Comparison of ENCODE assay signal across 8 mouse cellular contexts in the genomic region with DNA sequence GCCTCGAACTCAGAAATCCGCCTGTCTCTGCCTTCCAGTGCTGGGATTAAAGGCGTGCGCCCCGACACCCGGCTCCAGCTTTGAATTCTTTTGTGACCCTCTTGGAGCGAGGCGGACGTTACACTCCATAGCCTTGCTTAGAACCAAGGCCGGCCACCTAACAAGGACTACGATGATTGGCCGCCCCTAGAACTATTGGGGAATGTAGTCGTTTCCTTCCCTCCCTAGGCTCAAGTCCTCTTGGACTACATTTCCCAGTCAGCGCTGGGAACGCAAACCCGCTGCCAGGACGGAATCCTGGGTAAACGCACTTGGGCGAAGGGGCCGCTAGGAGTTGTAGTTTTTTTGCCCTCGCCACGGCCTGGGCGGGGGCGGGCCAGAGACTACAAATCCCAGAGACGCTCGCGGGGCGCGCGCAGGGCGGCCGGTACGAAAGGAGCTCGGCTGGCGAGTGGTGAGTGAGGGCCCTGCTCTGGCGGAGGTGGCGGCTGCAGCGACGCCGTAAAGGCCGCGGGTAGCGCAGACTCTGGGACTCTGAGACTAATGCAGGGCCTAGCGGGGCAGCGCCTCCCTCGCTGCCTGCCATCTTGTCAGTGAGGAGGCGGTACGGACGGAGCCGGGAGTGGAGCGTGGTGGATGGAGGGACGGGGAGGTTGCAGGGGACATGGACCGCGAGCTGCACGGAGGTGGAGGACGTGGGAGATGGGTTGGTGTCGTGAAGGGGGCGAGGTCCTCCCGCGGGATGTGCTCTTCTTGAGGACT. TPM values are rescaled to one million over a fixed set of nuclear protein-coding genes. Genes with fewer than 3 reads are reported as not detected.
A peak's percentile ranks its signal among the peaks of the same experiment; 100 is the strongest.
DNase-seq lines count a peak whose midpoint lies in the region; ATAC-seq lines count a peak whose summit lies in the region.

Gene 9430015G10Rik (plus strand): TSS at position 413 of the 762 bp plus-strand sequence.

- H3K9me3 ChIP-seq in hindbrain, embryonic 12.5 days (replicated peaks), result no peaks in the 10 kb centered on the region

- no peaks in the 10 kb centered on the region for H3K36me3 ChIP-seq in hindbrain, embryonic 12.5 days

- H3K9ac ChIP-seq in hindbrain, embryonic 12.5 days, result peak within 1 kb of the TSS; percentile 78

- no peaks in the 10 kb centered on the region for H3K27me3 ChIP-seq in hindbrain, embryonic 12.5 days

- ATAC-seq in hindbrain, embryonic 12.5 days (ENCODE audit: low FRiP score), result peak; percentile 99

- peaks cover 7% of the 10 kb centered on the region for H3K4me1 ChIP-seq in hindbrain, embryonic 12.5 days

- WGBS in hindbrain, embryonic 12.5 days, result under 1% methylated on average over 56 of the region's 60 CpGs

- peak within 1 kb of the TSS; percentile 76 for H3K4me3 ChIP-seq in hindbrain, embryonic 12.5 days

- peak within 1 kb of the TSS; percentile 66 for H3K4me2 ChIP-seq in hindbrain, embryonic 12.5 days (replicated peaks)

- peak within 1 kb of the TSS; percentile 85 for H3K27ac ChIP-seq in hindbrain, embryonic 12.5 days

- peak; percentile 98 for DNase-seq in NIH3T3 (ENCODE audit: low read depth)
- DNase-seq in cerebellum, postnatal 10 days, result peak; percentile 98 to 99
- peak; percentile 97 to 98 for DNase-seq in frontal cortex, postnatal 10 days (ENCODE audit: low spot score in 2 of 2)
- DNase-seq in layer of hippocampus, postnatal 14 days (ENCODE audit: low spot score in 2 of 2), result peak; percentile 97 to 99
- DNase-seq in lung, postnatal 14 days, result peak; percentile 97
- DNase-seq in retina, adult 2 months (ENCODE audit: low read depth, low spot score), result peak; percentile 97
- DNase-seq in thymus, postnatal 36 days, result peak; percentile 96 to 98

RNA-seq across cellular contexts. Expression of gene 9430015G10Rik, which starts in this region (rescaled TPM):
- polyA plus RNA-seq in hindbrain, embryonic 12.5 days (2016; fragmentation: Nextera tagmentation; extraction: Ambion mirVana), result 49.6 and 50.8 TPM in 2 replicates
- 10 to 100 TPM; 23.8 to 26.6 TPM for total RNA-seq in layer of hippocampus, postnatal 14 days (2021)

Comparison
In these comparisons a context has a peak if more than half of its experiments do, and no peak if none do; other contexts are left out.
1. Peak in every context shown above with its lines: DNase-seq, ATAC-seq, H3K4me3 ChIP-seq and H3K27ac ChIP-seq.